Mouse (Mus musculus): ENCODE data around the gene Acp7. TPM values are rescaled to one million over a fixed set of nuclear protein-coding genes. Genes with fewer than 3 reads are reported as not detected.
A peak's percentile ranks its signal among the peaks of the same experiment; 100 is the strongest.

Acp7 gene
- polyA plus RNA-seq, 1 experiment from 2014 or later = not detected

DNA sequence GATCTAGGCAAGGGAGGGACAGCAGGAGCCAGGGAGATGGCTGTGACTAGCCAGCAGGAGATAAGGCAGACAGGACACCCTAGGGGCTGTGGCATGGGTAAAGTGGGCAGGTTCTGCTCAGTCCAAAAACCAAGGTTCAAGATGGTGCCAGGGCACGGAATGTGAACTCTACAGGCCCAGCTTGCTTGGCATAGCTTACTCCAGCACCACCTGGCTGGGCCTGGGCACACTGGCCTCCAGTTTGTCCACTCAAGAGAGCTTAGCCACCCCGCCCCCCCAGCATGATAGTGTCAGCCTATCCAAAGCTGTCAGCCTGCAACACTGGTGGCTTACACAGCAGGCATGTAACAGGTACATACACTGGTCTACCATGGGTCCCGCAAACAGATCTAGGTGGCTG is 57.9 kb downstream of the Acp7 start:
- Histone ChIP-seq H3K27me3 (ENCODE audit: control insufficient read depth, insufficient read depth, low read depth, low read length) (no peaks in the 10 kb centered on the region), H3K4me2 (ENCODE audit: low read depth, low read length) (no peak overlapping the region), H3K36me3 (ENCODE audit: control insufficient read depth, insufficient read depth) (peaks cover 2% of the 10 kb centered on the region; the same call in 1 of the 2 replicates), H3K4me3 (ENCODE audit: low read depth, low read length) (no peak overlapping the region), H3K9ac (ENCODE audit: low read depth, low read length) (no peak overlapping the region), H3K4me1 (ENCODE audit: control insufficient read depth, low read depth, low read length) (peaks cover 77% of the 10 kb centered on the region), H3K27ac (ENCODE audit: low read length) (0 out of 2 replicates have a peak overlapping the region, but pooled peaks have one; percentile 16), H3K9me3 (replicated peaks; ENCODE audit: control insufficient read depth, low read length) (no peaks in the 10 kb centered on the region)
- no peak for ATAC-seq (ENCODE audit: low read depth)
- WGBS (ENCODE audit: insufficient replicate concordance) = 70% methylated on average over 3 of the region's 3 CpGs

DNA sequence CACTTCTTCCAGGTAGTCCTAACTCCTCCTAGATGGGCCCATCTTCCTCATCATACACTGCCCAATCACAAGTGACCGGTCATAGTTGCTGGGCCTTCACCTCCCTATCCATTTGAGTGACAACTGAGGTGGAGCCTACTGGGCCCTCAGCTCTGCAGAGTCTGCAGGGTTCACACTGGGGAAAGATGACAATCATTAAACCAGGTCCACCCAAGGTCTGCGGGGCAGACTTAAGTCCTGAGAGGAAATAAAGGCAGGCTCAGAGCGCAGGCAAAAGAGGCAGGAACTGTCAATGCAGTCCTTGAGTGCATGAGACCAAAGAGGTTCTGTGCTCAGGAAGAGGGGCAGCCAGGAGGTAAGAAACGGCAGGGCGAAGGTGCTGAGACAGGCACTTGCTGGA is 58.4 kb downstream of the Acp7 start:
- Histone ChIP-seq H3K36me3 (ENCODE audit: control insufficient read depth, insufficient read depth) (peaks cover 6% of the 10 kb centered on the region), H3K4me2 (ENCODE audit: low read depth, low read length) (no peak overlapping the region), H3K9me3 (replicated peaks; ENCODE audit: control insufficient read depth, low read length) (no peaks in the 10 kb centered on the region), H3K4me1 (ENCODE audit: control insufficient read depth, low read depth, low read length) (peaks cover 72% of the 10 kb centered on the region), H3K4me3 (ENCODE audit: low read depth, low read length) (no peak overlapping the region), H3K27ac (ENCODE audit: low read length) (no peak overlapping the region), H3K9ac (ENCODE audit: low read depth, low read length) (no peak overlapping the region), H3K27me3 (ENCODE audit: control insufficient read depth, insufficient read depth, low read depth, low read length) (no peaks in the 10 kb centered on the region)
- WGBS (ENCODE audit: insufficient replicate concordance) = 66% methylated on average over 5 of the region's 5 CpGs
- no peak for ATAC-seq (ENCODE audit: low read depth)

GRCm38 (mm10) chr7:28570982-28571682 is 60.0 kb downstream of the Acp7 start:
- H3K36me3 ChIP-seq (ENCODE audit: control insufficient read depth, insufficient read depth) = peaks cover 20% of the 10 kb centered on the region
- no peak overlapping the region for H3K4me2 ChIP-seq (ENCODE audit: low read depth, low read length)
- no peak overlapping the region for H3K4me3 ChIP-seq (ENCODE audit: low read depth, low read length)
- no peaks in the 10 kb centered on the region for H3K27me3 ChIP-seq (ENCODE audit: control insufficient read depth, insufficient read depth, low read depth, low read length)
- H3K9me3 ChIP-seq (replicated peaks; ENCODE audit: control insufficient read depth, low read length) = no peaks in the 10 kb centered on the region
- WGBS (ENCODE audit: insufficient replicate concordance) = 57% methylated on average over 5 of the region's 5 CpGs
- peaks cover 56% of the 10 kb centered on the region for H3K4me1 ChIP-seq (ENCODE audit: control insufficient read depth, low read depth, low read length)
- no peak overlapping the region for H3K9ac ChIP-seq (ENCODE audit: low read depth, low read length)
- H3K27ac ChIP-seq (ENCODE audit: low read length) = no peak overlapping the region
- no peak for ATAC-seq (ENCODE audit: low read depth)

- Histone ChIP-seq H3K27ac (ENCODE audit: low read length) (no peak overlapping the region), H3K36me3 (ENCODE audit: control insufficient read depth, insufficient read depth) (peaks cover 23% of the 10 kb centered on the region), H3K27me3 (ENCODE audit: control insufficient read depth, insufficient read depth, low read depth, low read length) (no peaks in the 10 kb centered on the region), H3K4me2 (ENCODE audit: low read depth, low read length) (no peak overlapping the region), H3K4me3 (ENCODE audit: low read depth, low read length) (no peak overlapping the region), H3K4me1 (ENCODE audit: control insufficient read depth, low read depth, low read length) (peaks cover 49% of the 10 kb centered on the region), H3K9me3 (replicated peaks; ENCODE audit: control insufficient read depth, low read length) (no peaks in the 10 kb centered on the region), H3K9ac (ENCODE audit: low read depth, low read length) (no peak overlapping the region)
- WGBS (ENCODE audit: insufficient replicate concordance) = 68% methylated on average over 12 of the region's 12 CpGs
- no peak; the same call in 1 of the 2 replicates for ATAC-seq (ENCODE audit: low read depth)
These were observed 60.7 kb downstream of the Acp7 start for GRCm38 (mm10) chr7:28570291-28570981.

GRCm38 (mm10) chr7:28568253-28568652 is 62.9 kb downstream of the Acp7 start:
- no peak overlapping the region for H3K4me3 ChIP-seq (ENCODE audit: low read depth, low read length)
- no peak overlapping the region for H3K27ac ChIP-seq (ENCODE audit: low read length)
- peaks cover 42% of the 10 kb centered on the region for H3K36me3 ChIP-seq (ENCODE audit: control insufficient read depth, insufficient read depth)
- no peak overlapping the region for H3K4me2 ChIP-seq (ENCODE audit: low read depth, low read length)
- no peaks in the 10 kb centered on the region for H3K9me3 ChIP-seq (replicated peaks; ENCODE audit: control insufficient read depth, low read length)
- no peaks in the 10 kb centered on the region for H3K27me3 ChIP-seq (ENCODE audit: control insufficient read depth, insufficient read depth, low read depth, low read length)
- H3K9ac ChIP-seq (ENCODE audit: low read depth, low read length) = no peak overlapping the region
- H3K4me1 ChIP-seq (ENCODE audit: control insufficient read depth, low read depth, low read length) = peaks cover 27% of the 10 kb centered on the region
- ATAC-seq (ENCODE audit: low read depth) = no peak; the same call in 1 of the 2 replicates

GRCm38 (mm10) chr7:28567539-28567938 is 63.6 kb downstream of the Acp7 start:
- Histone ChIP-seq H3K36me3 (ENCODE audit: control insufficient read depth, insufficient read depth) (peaks cover 43% of the 10 kb centered on the region), H3K9ac (ENCODE audit: low read depth, low read length) (no peak overlapping the region), H3K9me3 (replicated peaks; ENCODE audit: control insufficient read depth, low read length) (no peaks in the 10 kb centered on the region), H3K4me1 (ENCODE audit: control insufficient read depth, low read depth, low read length) (peaks cover 20% of the 10 kb centered on the region), H3K4me3 (ENCODE audit: low read depth, low read length) (no peak overlapping the region), H3K27me3 (ENCODE audit: control insufficient read depth, insufficient read depth, low read depth, low read length) (no peaks in the 10 kb centered on the region), H3K27ac (ENCODE audit: low read length) (no peak overlapping the region), H3K4me2 (ENCODE audit: low read depth, low read length) (no peak overlapping the region)
- 50% methylated on average over 4 of the region's 4 CpGs for WGBS (ENCODE audit: insufficient replicate concordance)
- ATAC-seq (ENCODE audit: low read depth) = no peak

DNA sequence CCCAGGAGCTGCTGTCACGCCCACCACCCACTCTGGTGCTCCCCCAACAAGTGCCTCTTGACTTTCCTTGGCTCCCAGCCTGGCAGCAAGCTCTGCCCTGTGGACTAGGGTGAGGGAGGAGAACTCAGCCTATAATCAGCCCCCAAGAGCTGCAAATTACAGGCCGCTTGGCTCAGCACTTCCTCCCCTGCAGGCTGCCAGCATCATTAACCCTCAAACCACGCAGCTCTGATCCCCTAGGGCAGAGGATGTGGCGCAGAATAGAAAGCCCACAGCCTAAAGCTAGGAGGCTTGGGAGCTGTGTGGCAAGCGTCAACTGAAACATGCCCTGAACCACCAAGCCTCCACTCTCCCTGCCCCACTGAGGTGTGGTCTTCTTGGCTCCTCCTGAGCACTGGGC is 65.7 kb downstream of the Acp7 start:
- Histone ChIP-seq H3K4me2 (ENCODE audit: low read depth, low read length) (no peak overlapping the region), H3K36me3 (ENCODE audit: control insufficient read depth, insufficient read depth) (peaks cover 51% of the 10 kb centered on the region), H3K9me3 (replicated peaks; ENCODE audit: control insufficient read depth, low read length) (no peaks in the 10 kb centered on the region), H3K4me3 (ENCODE audit: low read depth, low read length) (no peak overlapping the region), H3K27ac (ENCODE audit: low read length) (no peak overlapping the region), H3K9ac (ENCODE audit: low read depth, low read length) (no peak overlapping the region), H3K27me3 (ENCODE audit: control insufficient read depth, insufficient read depth, low read depth, low read length) (no peaks in the 10 kb centered on the region), H3K4me1 (ENCODE audit: control insufficient read depth, low read depth, low read length) (peaks cover under 1% of the 10 kb centered on the region)
- 67% methylated on average over 5 of the region's 5 CpGs for WGBS (ENCODE audit: insufficient replicate concordance)
- ATAC-seq (ENCODE audit: low read depth) = no peak

GRCm38 (mm10) chr7:28562951-28563350 is 68.2 kb downstream of the Acp7 start:
- 84% methylated on average over 13 of the region's 13 CpGs for WGBS (ENCODE audit: insufficient replicate concordance)
- no peak overlapping the region for H3K27ac ChIP-seq (ENCODE audit: low read length)
- H3K9ac ChIP-seq (ENCODE audit: low read depth, low read length) = no peak overlapping the region
- H3K36me3 ChIP-seq (ENCODE audit: control insufficient read depth, insufficient read depth) = peaks cover 51% of the 10 kb centered on the region
- no peak overlapping the region for H3K4me3 ChIP-seq (ENCODE audit: low read depth, low read length)
- no peaks in the 10 kb centered on the region for H3K9me3 ChIP-seq (replicated peaks; ENCODE audit: control insufficient read depth, low read length)
- H3K4me2 ChIP-seq (ENCODE audit: low read depth, low read length) = no peak overlapping the region
- H3K4me1 ChIP-seq (ENCODE audit: control insufficient read depth, low read depth, low read length) = peaks cover 1% of the 10 kb centered on the region; the same call in 1 of the 2 replicates
- H3K27me3 ChIP-seq (ENCODE audit: control insufficient read depth, insufficient read depth, low read depth, low read length) = no peaks in the 10 kb centered on the region
- no peak for ATAC-seq (ENCODE audit: low read depth)

- Histone ChIP-seq H3K36me3 (ENCODE audit: control insufficient read depth, insufficient read depth) (peaks cover 46% of the 10 kb centered on the region), H3K27ac (ENCODE audit: low read length) (no peak overlapping the region), H3K4me3 (ENCODE audit: low read depth, low read length) (no peak overlapping the region), H3K4me1 (ENCODE audit: control insufficient read depth, low read depth, low read length) (peaks cover 4% of the 10 kb centered on the region; the same call in 1 of the 2 replicates), H3K9ac (ENCODE audit: low read depth, low read length) (no peak overlapping the region), H3K27me3 (ENCODE audit: control insufficient read depth, insufficient read depth, low read depth, low read length) (no peaks in the 10 kb centered on the region), H3K4me2 (ENCODE audit: low read depth, low read length) (no peak overlapping the region), H3K9me3 (replicated peaks; ENCODE audit: control insufficient read depth, low read length) (no peaks in the 10 kb centered on the region)
- 83% methylated on average over 13 of the region's 13 CpGs for WGBS (ENCODE audit: insufficient replicate concordance)
- no peak for ATAC-seq (ENCODE audit: low read depth)
These were observed 68.8 kb downstream of the Acp7 start for GRCm38 (mm10) chr7:28562371-28562770.
